Mouse (Mus musculus): ENCODE results near the gene Uncx.

DNA sequence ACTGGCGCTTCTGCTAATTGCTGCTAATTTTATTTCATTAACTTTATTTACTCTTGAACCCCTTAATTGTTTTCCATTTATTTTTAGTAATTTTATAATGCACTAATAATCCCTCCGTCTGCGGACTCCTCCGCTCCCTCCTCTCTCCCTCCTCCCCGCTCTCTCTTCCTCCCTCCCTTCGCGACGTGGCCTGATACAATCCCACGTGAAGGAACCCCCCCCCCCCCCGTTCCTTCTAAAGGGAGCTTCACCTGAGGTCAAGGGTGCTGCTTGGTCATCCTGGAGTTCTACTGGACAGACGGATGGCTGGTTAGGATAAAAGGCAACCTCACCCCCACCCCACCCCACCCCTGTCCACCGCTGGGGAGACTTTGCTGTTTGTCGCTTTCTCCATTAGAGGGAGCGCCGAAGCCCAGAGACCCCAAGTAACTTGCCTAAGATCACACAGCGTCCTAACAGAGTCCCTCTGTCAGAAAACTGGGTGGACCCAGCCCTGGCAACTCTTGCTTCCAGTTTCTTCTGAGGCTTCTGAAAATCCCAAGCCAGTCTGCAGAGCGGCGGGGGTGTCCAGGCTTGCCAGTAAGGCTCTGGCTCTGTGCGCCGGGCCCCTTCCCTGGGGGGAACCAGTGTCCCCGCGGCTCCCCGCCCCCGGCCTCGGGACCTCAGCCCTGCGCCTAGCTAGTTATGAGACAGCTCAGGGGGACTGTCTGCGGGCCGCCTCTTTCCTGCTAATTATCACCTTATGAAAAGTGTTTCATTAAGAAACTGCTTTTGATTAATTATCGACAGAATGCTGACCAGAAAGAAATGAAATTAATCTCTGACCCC is 10.4 kb downstream of the Uncx start:
- TF ChIP-seq POLR2A (IDR thresholded peaks at IDR 0.05; ENCODE audit: low read depth, low read length), result no peak
- TF ChIP-seq CTCF (IDR thresholded peaks at IDR 0.05; ENCODE audit: extremely low read depth, insufficient read depth, insufficient read length, insufficient replicate concordance), result no peak

All from spleen, adult 2 months (tissue).